Mouse (Mus musculus) hindbrain, embryonic 14.5 days (tissue): Measurements from ENCODE around the gene D16Ertd472e. TPM values are rescaled to one million over a fixed set of nuclear protein-coding genes. Genes with fewer than 3 reads are reported as not detected.
A peak's percentile ranks its signal among the peaks of the same experiment; 100 is the strongest.

Experiments used
- ATAC-seq: fragments of 200-750 bp; cut with Nextera tagmentation; 2 replicates; pipeline ENCODE4 v1.8.0; 2017; ENCODE audit warnings: moderate number of reproducible peaks, mild to moderate bottlenecking, moderate TSS enrichment, moderate library complexity; ENCODE audit not compliant: low FRiP score
- DNase-seq: peaks from one replicate; pipeline ENCODE4 v3.0.0-alpha.2; 2015; ENCODE audit warnings: low spot score
- H3K27ac ChIP-seq: fragments of 300-500 bp; sonication (generic); 2 replicates; pipeline ENCODE4 v1.5.1; 2014; ENCODE audit warnings: mild to moderate bottlenecking, moderate library complexity
- H3K27me3 ChIP-seq: fragments of 300-500 bp; sonication (generic); 2 replicates; pipeline ENCODE4 v1.6.1; 2014; ENCODE audit warnings: mild to moderate bottlenecking, low read length, mixed read lengths; ENCODE audit not compliant: control insufficient read depth, insufficient read depth
- H3K36me3 ChIP-seq: fragments of 300-500 bp; sonication (generic); replicated peaks from 2 replicates; pipeline ENCODE4 v1.6.1; 2014; ENCODE audit not compliant: control insufficient read depth, insufficient read depth
- H3K4me1 ChIP-seq: fragments of 300-500 bp; sonication (generic); replicated peaks from 2 replicates; pipeline ENCODE4 v1.6.1; 2014; ENCODE audit warnings: antibody characterized with exemption, low read length, mixed read lengths; ENCODE audit not compliant: control insufficient read depth, insufficient read depth
- H3K4me2 ChIP-seq: fragments of 300-500 bp; sonication (generic); replicated peaks from 2 replicates; pipeline ENCODE4 v1.6.1; 2014; ENCODE audit warnings: mild to moderate bottlenecking, moderate library complexity
- H3K4me3 ChIP-seq: fragments of 300-500 bp; sonication (generic); replicated peaks from 2 replicates; pipeline ENCODE4 v1.5.1; 2014; ENCODE audit warnings: mild to moderate bottlenecking, low read length
- H3K9ac ChIP-seq: fragments of 300-500 bp; sonication (generic); 2 replicates; pipeline ENCODE4 v1.6.1; 2014
- H3K9me3 ChIP-seq: fragments of 300-500 bp; sonication (generic); 2 replicates; pipeline ENCODE4 v1.6.1; 2016; ENCODE audit warnings: low read length; ENCODE audit not compliant: control insufficient read depth
- WGBS: fragments of 180-500 bp; shearing (Covaris S2); extraction: QIAGEN DNeasy Blood & Tissue Kit; methylation state at CpG from one replicate; pipeline ENCODE4 v1.1.7; 2014; 5-methylcytosine and 5-hydroxymethylcytosine counted together
- polyA plus RNA-seq: library from polyadenylated mRNA; unstranded; fragments of >200 nt; fragmentation: Nextera tagmentation; extraction: Ambion mirVana; gene quantifications from 2 replicates; pipeline ENCODE4 v1.2.1, GENCODE M21; 2014

The D16Ertd472e gene
- polyA plus RNA-seq, 1 experiment from 2014 or later: 7.1 TPM

GRCm38 (mm10) chr16:78557573-78557972 is 18.9 kb downstream of the D16Ertd472e start:
- Histone ChIP-seq H3K9ac (no peak overlapping the region), H3K4me1 (no peaks in the 10 kb centered on the region), H3K9me3 (0 out of 2 replicates have a peak, but pooled peaks cover 3% of the 10 kb centered on the region), H3K27me3 (no peaks in the 10 kb centered on the region), H3K4me2 (no peak overlapping the region), H3K4me3 (no peak overlapping the region), H3K36me3 (peaks cover 9% of the 10 kb centered on the region; the same call in 1 of the 2 replicates), H3K27ac (no peak overlapping the region)
- no peak for DNase-seq
- WGBS: 99% methylated on average over 4 of the region's 4 CpGs
- no peak for ATAC-seq

- Histone ChIP-seq H3K9me3 (no peaks in the 10 kb centered on the region), H3K27me3 (no peaks in the 10 kb centered on the region), H3K4me2 (no peak overlapping the region), H3K27ac (no peak overlapping the region), H3K4me3 (no peak overlapping the region), H3K36me3 (0 out of 2 replicates have a peak, but pooled peaks cover 5% of the 10 kb centered on the region), H3K4me1 (no peaks in the 10 kb centered on the region), H3K9ac (no peak overlapping the region)
- no peak for DNase-seq
- no peak for ATAC-seq
- 88% methylated on average over 10 of the region's 10 CpGs for WGBS
Observed at GRCm38 (mm10) chr16:78554911-78555648, 21.4 kb downstream of the D16Ertd472e start.

GRCm38 (mm10) chr16:78547367-78547766 is 29.1 kb downstream of the D16Ertd472e start:
- Histone ChIP-seq H3K9me3 (no peaks in the 10 kb centered on the region), H3K4me3 (no peak overlapping the region), H3K36me3 (peaks cover 25% of the 10 kb centered on the region), H3K9ac (no peak overlapping the region), H3K4me1 (no peaks in the 10 kb centered on the region), H3K27ac (no peak overlapping the region), H3K27me3 (no peaks in the 10 kb centered on the region), H3K4me2 (no peak overlapping the region)
- DNase-seq: no peak
- no peak for ATAC-seq
- 96% methylated on average over 10 of the region's 10 CpGs for WGBS

GRCm38 (mm10) chr16:78546529-78546928 is 30.0 kb downstream of the D16Ertd472e start:
- ATAC-seq (no peak), DNase-seq (no peak)
- Histone ChIP-seq H3K4me2 (no peak overlapping the region), H3K4me1 (no peaks in the 10 kb centered on the region), H3K9ac (no peak overlapping the region), H3K27ac (no peak overlapping the region), H3K36me3 (peaks cover 25% of the 10 kb centered on the region), H3K27me3 (no peaks in the 10 kb centered on the region), H3K9me3 (no peaks in the 10 kb centered on the region), H3K4me3 (no peak overlapping the region)
- 96% methylated on average over 6 of the region's 6 CpGs for WGBS

- H3K27me3 ChIP-seq: no peaks in the 10 kb centered on the region
- H3K9ac ChIP-seq: no peak overlapping the region
- H3K9me3 ChIP-seq: no peaks in the 10 kb centered on the region
- H3K4me2 ChIP-seq: no peak overlapping the region
- no peak overlapping the region for H3K27ac ChIP-seq
- H3K4me1 ChIP-seq: no peaks in the 10 kb centered on the region
- peaks cover 9% of the 10 kb centered on the region for H3K36me3 ChIP-seq
- DNase-seq: no peak
- H3K4me3 ChIP-seq: no peak overlapping the region
- no peak for ATAC-seq
- WGBS: 89% methylated on average over 16 of the region's 16 CpGs
Observed at GRCm38 (mm10) chr16:78540376-78541246, 35.9 kb downstream of the D16Ertd472e start.

- H3K27me3 ChIP-seq: no peaks in the 10 kb centered on the region
- no peaks in the 10 kb centered on the region for H3K36me3 ChIP-seq
- H3K4me3 ChIP-seq: no peak overlapping the region
- H3K4me1 ChIP-seq: no peaks in the 10 kb centered on the region
- 91% methylated on average over 8 of the region's 8 CpGs for WGBS
- no peaks in the 10 kb centered on the region for H3K9me3 ChIP-seq
- H3K27ac ChIP-seq: no peak overlapping the region
- H3K4me2 ChIP-seq: no peak overlapping the region
- ATAC-seq: no peak
- no peak overlapping the region for H3K9ac ChIP-seq
- no peak for DNase-seq
Observed at GRCm38 (mm10) chr16:78537798-78538422, 38.6 kb downstream of the D16Ertd472e start.

- DNase-seq: no peak
- H3K4me1 ChIP-seq: no peaks in the 10 kb centered on the region
- 73% methylated on average over 7 of the region's 7 CpGs for WGBS
Observed at GRCm38 (mm10) chr16:78537322-78537721, 39.2 kb downstream of the D16Ertd472e start.

GRCm38 (mm10) chr16:78534468-78534867 is 42.0 kb downstream of the D16Ertd472e start:
- Histone ChIP-seq H3K4me3 (no peak overlapping the region), H3K9ac (no peak overlapping the region), H3K36me3 (no peaks in the 10 kb centered on the region), H3K4me1 (no peaks in the 10 kb centered on the region), H3K27me3 (no peaks in the 10 kb centered on the region), H3K4me2 (no peak overlapping the region), H3K27ac (no peak overlapping the region), H3K9me3 (no peaks in the 10 kb centered on the region)
- peak; percentile 27; the same call in 1 of the 2 replicates for ATAC-seq
- DNase-seq: no peak
- 77% methylated on average over 8 of the region's 8 CpGs for WGBS

More at GRCm38 (mm10) chr16:78537322-78537721, 39.2 kb downstream of the D16Ertd472e start:
- H3K27me3 ChIP-seq: no peaks in the 10 kb centered on the region
- no peak overlapping the region for H3K9ac ChIP-seq
- H3K9me3 ChIP-seq: no peaks in the 10 kb centered on the region
- no peak overlapping the region for H3K4me2 ChIP-seq
- no peak overlapping the region for H3K27ac ChIP-seq
- no peaks in the 10 kb centered on the region for H3K36me3 ChIP-seq
- no peak for ATAC-seq
- H3K4me3 ChIP-seq: no peak overlapping the region
